Mouse (Mus musculus): ENCODE data around the gene Sdcbp2.
"Not testable (repeated sequence)": the region's sequence is repeated elsewhere in the genome, so short reads cannot be mapped to it uniquely, and the experiment has no call there.

Sdcbp2 gene

DNA sequence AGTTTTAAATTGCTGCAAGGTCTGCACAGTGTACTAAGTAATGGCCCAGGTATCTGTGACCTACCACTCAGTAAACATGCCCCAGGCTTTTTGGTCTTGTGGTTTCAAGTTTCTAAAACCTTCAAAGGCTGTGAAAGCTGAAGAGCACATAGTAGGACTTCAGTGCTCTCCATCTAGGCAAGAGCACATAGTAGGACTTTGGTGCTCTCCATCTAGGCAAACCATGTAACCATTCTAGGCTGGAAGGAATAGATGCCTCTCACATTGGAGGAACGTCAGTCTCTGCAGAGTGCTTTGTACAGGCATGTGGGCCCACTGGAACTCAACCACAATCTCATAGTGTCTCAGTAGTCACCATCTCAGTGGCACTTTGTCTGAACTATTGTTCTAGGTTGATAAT, 8.4 kb upstream of the Sdcbp2 start:
- in situ Hi-C loops (cut with MboI, MseI), result loop anchor here in 1 of 2 experiments (25.0 kb wide), 1 partner anchor 1223 kb away; no protein-coding TSS in a partner anchor

DNA sequence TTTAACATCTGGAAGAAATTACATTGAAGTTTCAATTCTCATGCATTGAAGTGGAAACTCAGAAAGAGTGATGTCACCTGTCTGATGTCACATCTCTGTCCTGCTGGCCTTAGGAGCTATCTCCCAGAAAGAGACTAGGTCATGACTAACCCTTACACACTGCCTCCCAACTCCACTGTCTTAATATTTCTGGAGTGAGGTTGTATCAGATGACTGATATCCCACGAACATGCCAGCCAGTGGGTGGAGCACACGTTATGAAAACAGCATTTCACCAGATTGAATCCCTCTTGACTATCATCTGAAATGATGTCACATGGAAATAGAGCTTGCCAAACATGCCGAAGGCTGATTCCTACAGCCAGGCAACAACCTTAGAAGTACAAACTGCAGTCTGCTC, 7.4 kb upstream of the Sdcbp2 start:
- in situ Hi-C loops (cut with MboI, MseI), result loop anchor here in 1 of 2 experiments (25.0 kb wide), 1 partner anchor 1222 kb away; no protein-coding TSS in a partner anchor

DNA sequence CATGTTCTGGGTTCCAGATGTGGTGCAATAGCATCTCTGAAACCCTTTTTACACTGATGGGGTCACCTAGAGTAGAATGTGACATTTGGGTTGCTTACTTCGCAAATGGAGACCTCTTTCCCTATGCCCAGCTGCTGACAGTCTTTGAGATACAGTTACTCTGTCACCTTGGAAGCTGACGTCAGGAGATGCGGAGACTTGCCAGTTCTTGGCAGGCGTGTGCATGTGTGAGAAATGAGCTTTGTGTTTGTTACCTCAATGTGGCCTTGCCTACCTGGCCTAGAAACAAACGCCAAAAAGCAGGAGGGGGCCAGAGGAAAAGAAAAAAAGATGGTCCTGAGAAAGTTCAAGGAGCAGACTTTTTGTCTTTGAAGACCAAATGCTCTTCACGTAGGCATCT, 5.6 kb upstream of the Sdcbp2 start:
- in situ Hi-C loops (cut with MboI, MseI), result loop anchor here in 1 of 2 experiments (25.0 kb wide), 1 partner anchor 1220 kb away; no protein-coding TSS in a partner anchor

DNA sequence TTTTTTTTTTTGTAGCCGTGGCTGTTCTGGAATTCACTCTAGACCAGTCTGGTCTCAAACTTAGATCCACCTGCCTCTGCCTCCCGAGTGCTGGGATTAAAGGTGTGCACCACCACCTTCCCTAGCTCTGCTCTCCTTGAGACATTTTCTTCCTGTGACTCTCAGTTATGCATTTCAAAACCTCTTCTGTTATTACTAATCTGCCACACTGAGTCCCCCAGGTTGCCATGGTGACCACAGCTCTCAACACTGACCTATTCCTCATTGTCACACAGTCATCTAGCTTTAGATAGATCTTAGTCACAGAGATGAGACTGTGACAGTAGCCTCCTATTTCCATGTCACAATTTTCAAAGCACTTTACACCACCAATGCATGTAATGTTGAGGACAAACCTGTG, 3.0 kb upstream of the Sdcbp2 start:
- in situ Hi-C loops (cut with MboI, MseI), result loop anchor here in 1 of 2 experiments (25.0 kb wide), 1 partner anchor 1218 kb away; no protein-coding TSS in a partner anchor

DNA sequence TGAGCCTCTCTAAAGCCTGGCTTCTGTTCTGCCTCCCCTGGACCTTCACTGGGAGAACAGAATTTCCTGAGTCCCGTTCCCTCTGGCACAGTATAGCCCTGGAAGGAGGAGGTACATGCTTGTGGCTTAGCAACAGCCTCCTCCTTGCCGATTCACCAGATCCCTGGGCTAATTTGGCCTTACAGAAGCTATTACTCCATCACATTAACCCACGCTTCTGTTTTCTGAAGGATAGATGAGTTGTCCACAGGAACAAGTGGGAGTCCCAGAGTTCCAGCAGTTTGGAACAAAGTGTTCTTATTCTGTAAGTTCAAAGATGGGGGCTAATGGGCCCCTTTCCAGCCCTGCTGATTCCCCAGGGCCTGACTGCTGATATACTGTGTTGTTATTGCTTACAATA, 1.2 kb downstream of the Sdcbp2 start:
- in situ Hi-C loops (cut with MboI, MseI), result loop anchor here (5.0 to 25.0 kb wide), 3 partner anchors 79 to 1214 kb away; partner anchors contain the start of genes Nsfl1c (in 1 of the 2) and Srxn1 (in 1 of the 2)

DNA sequence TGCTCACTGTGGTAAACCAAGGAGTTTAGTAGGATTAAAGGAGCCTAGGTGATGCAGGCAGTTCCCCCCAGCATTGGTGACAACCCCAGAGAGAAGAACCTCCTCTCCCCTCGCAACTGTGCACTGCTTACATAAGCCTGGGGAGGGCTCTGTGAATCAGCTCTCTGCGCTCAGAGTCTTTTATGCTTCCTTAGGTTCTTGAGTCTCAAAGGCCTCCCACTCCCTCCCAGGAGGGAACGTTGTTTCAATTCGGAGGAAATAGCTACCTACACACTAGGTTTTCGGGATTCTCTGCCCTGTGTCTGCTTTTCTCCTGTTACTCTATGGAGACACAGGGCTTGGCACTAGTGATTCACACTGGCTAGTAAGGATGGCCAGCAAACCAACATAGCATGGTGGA, 2.2 kb downstream of the Sdcbp2 start:
- in situ Hi-C loops (cut with MboI, MseI), result loop anchor here (5.0 to 25.0 kb wide), 3 partner anchors 80 to 1213 kb away; partner anchors contain the start of genes Nsfl1c (in 1 of the 2) and Srxn1 (in 1 of the 2)

DNA sequence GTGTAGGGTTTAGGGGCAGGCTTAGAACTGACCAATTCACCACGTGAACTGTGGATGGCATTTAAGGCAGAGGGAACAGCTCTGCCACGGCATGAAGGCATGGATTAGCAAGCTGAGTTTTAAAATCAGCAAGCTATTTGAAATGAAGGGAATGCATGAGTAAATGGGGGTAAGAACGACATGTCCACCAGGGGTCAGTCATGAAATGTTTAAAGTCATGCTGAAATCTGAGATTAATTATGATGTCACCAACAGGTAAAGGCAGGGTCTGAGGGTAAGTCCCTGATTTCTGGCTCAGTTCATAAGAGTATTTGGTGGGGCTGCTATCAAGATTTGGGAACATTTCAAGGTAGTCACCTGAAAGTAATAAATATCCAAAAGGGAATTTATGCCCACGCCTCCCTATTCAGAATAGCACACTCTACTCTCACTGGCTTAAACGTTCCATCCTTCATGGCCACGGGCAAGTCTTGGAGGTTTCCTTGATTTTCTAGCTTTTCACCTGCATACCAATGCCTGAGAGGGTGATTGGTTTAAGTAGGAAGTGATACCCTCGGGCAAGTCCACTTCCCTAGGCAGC, 2.8 kb downstream of the Sdcbp2 start:
- in situ Hi-C loops (cut with MboI, MseI), result loop anchor here in 1 of 2 experiments (10.0 kb wide), 1 partner anchor 80 kb away; the partner anchor contains the start of gene Nsfl1c

DNA sequence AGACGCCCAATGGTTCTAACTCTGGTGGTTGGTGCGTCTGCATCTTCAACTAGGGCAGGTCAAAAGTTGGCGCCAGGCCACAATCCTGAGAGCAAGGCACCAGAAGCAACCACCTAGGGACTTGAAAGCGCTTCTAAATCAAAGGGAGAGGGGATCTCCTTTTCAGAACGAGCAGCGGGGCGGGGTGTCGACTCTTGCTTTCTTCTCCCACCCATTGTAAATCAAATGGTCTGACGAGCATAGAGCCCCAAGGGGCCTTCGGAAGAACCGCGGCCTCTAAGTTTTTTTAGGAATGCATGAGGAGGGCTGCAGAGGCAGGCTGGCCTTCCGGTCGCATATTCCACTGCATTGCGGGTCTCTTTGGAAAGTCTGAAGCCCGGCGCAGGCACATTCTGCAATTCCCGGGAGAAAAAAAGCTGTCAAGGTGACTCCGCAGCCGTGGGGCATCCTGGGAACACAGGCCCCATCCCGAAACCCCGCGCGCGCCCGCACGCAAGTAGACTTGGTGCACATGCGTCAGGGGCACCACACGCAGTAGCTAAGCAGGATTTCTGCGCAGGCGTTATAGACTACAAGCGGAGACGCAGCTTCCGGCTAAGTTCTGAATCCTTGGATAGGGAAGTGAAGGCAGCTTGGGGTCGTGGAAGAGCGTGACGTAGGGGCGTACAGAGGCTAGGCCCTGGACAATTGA, 3.4 kb downstream of the Sdcbp2 start:
- in situ Hi-C loops (cut with MboI, MseI), result loop anchor here in 1 of 2 experiments (10.0 kb wide), 1 partner anchor 81 kb away; the partner anchor contains the start of gene Nsfl1c

DNA sequence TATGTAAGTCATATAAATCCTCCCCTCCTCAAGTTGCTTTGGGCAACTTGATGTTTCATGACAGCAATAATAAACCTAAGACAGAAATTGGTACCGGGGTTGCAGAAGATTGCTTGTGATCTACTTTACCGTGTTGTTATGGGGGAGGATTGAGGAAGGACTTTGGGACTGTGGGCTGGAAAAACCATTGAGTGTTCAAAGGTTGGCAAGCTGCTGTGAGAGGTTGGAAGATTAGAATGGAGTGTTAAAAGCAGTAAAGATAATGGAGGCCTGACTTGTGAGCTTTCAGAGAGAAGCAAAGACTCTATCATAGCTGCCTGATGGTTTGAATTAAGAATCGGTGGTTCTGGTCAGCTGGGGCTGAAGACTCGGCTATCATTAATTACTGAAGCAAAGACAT, 6.8 kb downstream of the Sdcbp2 start:
- in situ Hi-C loops (cut with MboI, MseI), result loop anchor here in 1 of 2 experiments (10.0 kb wide), 1 partner anchor 84 kb away; the partner anchor contains the start of gene Nsfl1c

DNA sequence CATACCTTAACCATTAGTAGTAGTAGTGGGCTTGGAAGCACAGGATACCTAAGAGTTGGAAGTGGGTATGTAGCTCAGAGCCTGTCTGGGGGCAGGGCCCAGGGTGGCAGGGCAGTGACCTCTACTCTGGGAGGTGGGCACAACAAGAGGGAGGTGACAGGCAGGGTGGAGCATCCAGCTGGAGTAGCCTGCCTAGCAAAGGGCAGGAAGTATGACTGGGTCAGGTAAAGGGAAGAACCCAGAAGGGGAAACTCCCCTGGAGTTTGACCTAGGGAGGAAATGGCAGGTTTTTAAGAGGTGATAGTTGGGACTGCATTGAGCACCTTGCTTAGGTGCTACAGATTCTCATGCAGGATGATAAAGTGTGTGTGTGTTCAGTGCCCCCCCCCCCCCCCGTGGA, 8.5 kb downstream of the Sdcbp2 start:
- in situ Hi-C loops (cut with MboI, MseI), result loop anchor here in 1 of 2 experiments (10.0 kb wide), 1 partner anchor 664 kb away; no protein-coding TSS in a partner anchor

DNA sequence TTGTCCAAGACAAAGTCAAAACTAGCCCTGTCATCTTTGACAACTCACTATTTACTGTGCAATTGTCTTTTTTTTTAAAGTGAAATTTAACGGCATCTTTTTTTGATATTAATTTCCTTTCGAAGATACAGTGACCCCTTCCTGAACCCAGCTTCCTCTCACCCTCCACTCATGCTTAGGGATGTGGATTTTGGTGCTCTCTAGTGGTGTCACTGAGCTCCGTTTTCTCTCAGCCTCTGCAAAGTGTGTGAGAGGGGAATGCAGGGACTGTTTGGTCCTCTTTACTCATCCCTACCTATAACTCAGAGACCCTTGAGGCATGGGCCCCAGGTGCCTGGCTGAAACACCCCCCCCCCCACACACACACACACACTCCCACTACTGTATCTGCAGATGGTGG, 13.5 kb downstream of the Sdcbp2 start:
- in situ Hi-C loops (cut with MboI, MseI), result loop anchor here in 1 of 2 experiments (5.0 to 10.0 kb wide), 2 partner anchors 391 to 659 kb away; no protein-coding TSS in a partner anchor

DNA sequence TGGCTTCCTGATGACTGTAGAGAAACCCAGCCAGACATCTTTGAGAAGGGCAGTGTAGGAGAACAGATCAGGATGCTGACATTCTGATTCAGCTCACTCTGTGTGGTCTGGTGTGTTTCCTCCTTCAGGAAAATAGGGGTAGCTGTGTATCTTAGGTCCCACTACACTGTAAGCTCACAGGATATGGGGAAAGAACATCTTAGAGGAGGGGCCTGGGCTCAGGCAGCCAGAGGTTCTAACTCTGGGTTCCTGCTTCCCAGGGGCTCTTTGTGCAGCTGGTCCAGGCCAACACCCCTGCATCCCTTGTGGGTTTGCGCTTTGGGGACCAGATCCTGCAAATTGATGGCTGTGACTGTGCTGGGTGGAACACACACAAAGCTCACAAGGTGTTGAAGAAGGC, 14.4 kb downstream of the Sdcbp2 start:
- in situ Hi-C loops (cut with MboI, MseI), result loop anchor here in 1 of 2 experiments (5.0 to 10.0 kb wide), 2 partner anchors 390 to 658 kb away; no protein-coding TSS in a partner anchor

DNA sequence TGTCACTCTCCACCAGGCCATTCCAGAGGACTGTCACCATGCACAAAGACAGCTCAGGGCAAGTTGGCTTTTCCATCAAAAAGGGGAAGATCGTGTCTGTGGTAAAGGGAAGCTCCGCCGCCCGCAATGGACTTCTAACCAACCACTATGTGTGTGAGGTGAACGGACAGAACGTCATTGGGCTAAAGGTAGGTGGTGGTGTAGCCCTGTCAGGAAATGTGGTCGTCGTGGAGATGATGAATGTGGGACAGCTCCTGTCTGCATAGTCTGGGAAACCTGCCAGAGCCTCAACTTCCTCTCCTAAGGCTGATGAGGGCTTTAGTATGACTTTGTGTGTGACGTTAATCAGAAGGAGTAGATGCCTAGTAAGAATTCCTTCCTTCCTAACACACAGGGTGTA, 14.9 kb downstream of the Sdcbp2 start:
- in situ Hi-C loops (cut with MboI, MseI), result loop anchor here in 1 of 2 experiments (5.0 to 10.0 kb wide), 2 partner anchors 390 to 657 kb away; no protein-coding TSS in a partner anchor

DNA sequence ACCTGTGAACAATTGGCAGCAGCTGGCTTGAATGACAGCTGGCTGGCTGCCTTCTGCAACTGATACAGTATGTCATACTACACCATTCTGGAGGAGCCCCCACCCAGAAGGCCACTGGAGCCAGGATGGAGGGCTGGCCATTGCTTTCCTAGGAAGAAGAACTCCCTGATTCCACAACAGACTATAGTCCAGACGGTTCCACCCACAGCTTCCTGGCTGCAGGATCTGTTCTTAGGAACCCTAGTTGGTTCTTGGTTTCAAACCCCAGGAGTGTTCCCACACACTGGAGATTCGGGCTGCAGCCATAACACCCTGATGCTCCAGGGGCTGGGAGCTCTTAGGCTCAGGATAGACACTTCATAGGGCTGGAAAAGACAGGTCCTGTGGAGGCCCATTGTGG, 25.6 kb downstream of the Sdcbp2 start:
- in situ Hi-C loops (cut with MboI, MseI), result no loop called here

DNA sequence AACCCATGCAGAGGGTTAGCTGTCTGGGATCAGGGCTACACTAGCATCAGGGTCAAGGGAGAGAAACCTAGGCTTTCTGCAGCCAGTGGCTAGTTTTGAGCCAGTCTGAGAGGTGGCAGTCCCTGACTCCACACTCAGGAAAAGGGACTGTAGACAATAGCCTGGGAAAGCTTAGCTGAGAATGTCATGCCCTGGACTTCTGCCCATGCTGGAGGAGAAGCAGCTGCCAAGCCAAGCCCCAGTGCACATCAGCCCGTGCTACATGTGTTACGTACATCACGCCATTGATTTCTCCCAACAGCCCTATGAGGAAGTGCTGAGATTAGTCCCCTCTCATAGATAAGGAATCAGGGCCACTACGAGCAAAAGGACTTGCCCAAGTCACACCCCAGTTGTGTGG, 29.7 kb downstream of the Sdcbp2 start:
- in situ Hi-C loops (cut with MboI, MseI), result no loop called here

DNA sequence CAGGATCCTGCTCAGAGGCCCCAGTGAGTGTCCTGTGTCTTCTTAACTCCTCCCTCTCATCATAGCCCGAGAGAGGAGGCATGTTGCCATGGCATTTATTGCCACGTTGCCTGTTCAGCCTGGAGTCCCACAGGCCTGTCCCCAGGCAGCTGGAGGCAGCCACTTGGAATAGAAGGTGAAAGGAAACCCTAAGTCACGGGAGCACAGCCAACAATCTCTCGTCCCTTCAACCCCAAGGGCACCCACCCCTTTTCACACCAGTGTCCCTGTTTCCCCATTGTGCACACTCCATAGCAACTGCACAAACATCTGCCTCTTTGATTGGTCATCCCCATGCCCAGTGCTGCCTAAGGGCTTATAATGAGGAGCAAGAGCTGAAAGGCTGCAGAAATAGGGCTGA, 31.2 kb downstream of the Sdcbp2 start:
- in situ Hi-C loops (cut with MboI, MseI), result no loop called here

DNA sequence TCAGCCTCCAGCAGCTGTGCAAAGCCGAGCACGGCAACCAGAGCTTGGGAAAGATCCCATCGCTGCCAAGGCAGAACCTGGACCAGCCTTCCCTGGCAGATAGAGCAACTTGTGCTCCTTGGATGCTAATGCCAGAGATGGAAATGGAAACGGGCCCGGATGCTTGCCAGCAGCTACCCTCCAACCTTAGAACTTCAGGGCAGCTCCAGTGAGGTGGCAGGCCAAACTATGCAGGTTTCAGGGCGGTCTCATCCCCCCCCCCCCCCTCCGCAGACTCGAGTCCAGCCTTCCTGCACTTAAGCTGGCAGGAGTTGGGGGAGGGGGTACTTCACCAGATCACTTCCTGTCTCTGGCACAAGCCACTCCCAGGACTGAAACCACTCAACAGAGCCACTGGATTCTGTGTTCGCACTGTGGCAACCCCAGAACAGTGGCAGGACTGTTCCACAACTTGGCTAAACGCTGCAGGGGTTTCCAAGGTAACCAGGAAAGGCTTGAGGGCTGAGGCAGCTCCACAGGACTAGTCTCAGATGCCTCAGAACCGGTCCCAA, 33.1 kb downstream of the Sdcbp2 start:
- in situ Hi-C loops (cut with MboI, MseI), result no loop called here

DNA sequence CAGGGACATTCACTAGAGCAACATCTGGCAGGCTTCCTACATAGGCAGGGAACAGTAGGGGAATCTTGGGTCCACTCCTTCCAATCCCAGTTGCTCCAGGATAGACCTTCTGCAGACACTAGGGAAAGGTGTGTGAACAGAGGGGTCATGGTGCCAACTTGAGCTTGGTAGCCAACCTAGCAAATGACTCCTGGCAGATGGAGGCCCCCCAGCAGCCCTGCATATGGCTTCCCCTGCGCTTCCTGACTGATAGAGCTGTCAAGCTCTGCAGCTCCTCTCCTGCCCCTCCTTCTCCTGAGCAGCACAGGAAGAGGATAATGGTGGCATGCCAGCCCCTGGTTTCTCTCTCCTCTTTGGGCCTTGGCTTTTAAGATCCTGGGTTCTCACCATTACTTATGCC, 36.0 kb downstream of the Sdcbp2 start:
- in situ Hi-C loops (cut with MboI, MseI), result no loop called here

DNA sequence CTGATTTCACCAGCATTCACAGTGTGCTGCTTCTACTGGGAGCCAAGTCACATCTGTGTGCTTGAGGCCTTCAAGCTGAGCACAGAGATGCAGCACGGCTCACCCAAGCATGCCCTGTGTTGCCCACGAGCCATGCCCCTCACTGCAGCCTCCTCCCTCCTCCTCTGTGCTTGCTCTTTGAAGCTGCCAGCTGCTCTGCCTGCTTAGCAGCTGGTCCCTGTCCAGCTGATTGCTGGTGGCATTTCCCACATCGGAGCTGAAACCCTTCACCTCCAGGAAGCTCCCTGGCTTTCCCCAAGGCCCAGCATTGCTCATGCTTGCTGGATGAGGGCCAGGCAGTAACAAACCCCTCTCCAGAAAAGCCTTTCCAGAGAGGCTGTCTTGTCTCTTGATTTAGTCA, 37.6 kb downstream of the Sdcbp2 start:
- in situ Hi-C loops (cut with MboI, MseI), result no loop called here

DNA sequence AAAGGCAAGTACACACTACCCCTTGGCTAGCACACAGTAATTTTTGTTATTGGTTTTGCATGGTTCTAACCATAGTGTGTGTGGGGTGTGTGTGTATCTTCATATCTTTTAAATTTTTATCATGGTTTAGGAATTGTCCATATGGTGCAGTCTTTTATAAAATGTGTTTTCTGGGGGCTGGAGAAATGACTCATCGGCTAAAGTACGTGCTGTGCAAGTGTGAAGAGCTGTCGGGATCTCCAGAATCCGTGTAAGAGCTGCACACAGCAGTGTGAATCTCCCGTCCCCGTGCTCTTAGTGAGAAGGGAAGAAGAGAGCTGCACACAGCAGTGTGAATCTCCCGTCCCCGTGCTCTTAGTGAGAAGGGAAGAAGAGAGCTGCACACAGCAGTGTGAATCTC, 43.4 kb downstream of the Sdcbp2 start:
- in situ Hi-C loops (cut with MboI, MseI), result not testable (repeated sequence)

DNA sequence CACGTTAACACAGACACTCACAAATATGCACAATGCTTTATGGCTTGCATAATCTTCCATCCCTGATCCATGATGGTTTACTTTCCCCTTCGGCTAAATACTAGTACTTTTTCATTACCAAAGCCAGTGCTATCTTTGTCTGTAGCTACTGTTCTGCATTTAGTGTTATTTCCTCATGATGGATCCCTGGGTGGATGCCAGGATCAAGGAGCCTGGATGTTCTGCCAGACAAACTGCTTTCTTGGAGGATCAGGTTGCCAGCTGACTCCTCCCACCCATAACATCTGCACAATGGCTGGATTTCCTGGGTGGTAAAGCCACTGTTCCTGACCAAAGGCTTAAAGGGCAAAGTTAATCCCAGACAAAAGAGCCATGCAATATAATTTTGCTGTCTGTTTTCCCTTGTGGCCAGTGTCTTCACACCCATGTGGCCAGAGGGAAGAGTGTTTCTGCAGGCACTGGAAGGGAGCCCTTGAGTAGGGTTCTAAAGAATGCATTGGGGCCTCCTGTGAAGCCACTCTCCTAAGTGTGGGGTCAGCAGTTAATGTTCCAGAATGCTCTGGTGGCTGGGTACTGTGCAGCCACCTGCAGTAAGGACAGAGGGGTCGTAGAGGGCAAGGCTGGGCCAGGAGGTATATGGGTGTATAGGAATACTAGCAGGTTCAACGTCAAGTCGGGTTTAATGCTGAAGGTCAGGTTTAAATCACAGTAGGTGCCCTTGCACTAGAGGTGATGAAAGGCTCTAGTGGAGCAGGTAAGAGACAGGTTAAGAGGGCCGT, 44.3 kb downstream of the Sdcbp2 start:
- in situ Hi-C loops (cut with MboI, MseI), result no loop called here

Measured in T-helper 17 cell (primary cell).